Mouse (Mus musculus) layer of hippocampus, postnatal 36 days (tissue): ENCODE results near the gene Ctnnbl1. TPM values are rescaled to one million over a fixed set of nuclear protein-coding genes. Genes with fewer than 3 reads are reported as not detected.
A peak's percentile ranks its signal among the peaks of the same experiment; 100 is the strongest.

ENCODE experiments used
- DNase-seq, 2 experiments: peaks; one replicate each; pipeline ENCODE4 v3.0.0; 2022
- total RNA-seq, 2 experiments: library from RNA; stranded (reverse); gene quantifications; 2 replicates each; pipeline ENCODE4 v1.2.3; 2021

Ctnnbl1 gene
- total RNA-seq, 2 experiments from 2014 or later, result 30.6 to 33.0 TPM

DNA sequence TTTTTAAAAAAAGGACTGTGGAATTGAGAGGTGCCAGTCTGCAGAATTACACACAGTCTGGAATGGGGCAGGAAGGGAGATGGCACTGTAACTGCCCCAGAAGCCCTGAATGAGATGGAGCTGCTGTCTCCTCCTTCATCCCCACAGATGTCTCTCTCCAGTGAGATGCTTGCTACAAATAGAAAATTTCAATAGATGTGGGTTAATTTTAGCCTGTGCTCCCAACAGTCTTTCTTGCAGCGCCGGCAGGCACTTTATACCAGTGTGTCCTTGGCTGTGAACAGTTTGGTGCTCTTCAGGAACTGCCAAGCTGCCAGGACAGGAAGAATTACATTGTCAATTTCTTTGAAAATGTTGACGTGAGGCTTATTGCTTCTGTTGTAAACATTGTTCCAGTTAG, 86.3 kb downstream of the Ctnnbl1 start:
- no peak for DNase-seq

DNA sequence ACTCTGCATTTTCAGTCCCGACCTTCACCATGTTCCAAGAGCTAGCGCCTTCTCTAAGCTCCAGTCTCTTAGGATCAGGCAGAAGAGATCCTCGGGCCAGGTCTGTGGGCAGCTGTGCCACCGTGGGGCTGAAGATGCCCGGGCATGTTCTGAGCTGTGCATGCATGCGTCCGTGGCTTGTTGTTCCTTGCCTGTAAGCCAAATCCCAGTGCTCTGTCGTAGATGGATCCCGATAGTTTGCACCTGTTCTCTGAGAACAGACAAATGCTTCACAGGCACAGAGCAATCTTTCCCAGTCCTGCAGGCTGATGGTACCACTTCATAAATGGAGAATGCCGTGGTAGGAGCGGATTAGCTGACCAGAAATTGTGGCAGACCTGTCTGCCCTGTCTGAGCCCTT, 87.0 kb downstream of the Ctnnbl1 start:
- no peak for DNase-seq

DNA sequence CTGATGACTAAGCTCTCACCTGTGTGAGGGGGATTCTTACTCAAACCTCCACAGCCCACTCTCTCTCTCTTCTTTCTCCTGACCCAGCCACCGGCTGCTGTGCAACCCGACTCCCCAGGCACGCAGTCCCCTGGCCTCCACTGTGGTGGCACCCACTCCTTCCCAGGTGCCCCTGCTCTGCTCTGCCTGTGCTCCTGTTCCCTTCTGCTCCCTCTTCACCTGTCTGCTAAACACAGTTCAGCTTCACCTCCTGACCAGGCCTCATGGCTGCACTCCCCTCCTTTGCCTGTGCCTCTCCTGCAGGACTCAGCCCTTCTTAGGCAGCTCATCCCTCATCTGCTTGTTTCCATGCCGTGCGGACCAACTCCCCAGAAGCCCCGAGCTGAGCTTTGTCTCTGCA, 92.9 kb downstream of the Ctnnbl1 start:
- no peak for DNase-seq

DNA sequence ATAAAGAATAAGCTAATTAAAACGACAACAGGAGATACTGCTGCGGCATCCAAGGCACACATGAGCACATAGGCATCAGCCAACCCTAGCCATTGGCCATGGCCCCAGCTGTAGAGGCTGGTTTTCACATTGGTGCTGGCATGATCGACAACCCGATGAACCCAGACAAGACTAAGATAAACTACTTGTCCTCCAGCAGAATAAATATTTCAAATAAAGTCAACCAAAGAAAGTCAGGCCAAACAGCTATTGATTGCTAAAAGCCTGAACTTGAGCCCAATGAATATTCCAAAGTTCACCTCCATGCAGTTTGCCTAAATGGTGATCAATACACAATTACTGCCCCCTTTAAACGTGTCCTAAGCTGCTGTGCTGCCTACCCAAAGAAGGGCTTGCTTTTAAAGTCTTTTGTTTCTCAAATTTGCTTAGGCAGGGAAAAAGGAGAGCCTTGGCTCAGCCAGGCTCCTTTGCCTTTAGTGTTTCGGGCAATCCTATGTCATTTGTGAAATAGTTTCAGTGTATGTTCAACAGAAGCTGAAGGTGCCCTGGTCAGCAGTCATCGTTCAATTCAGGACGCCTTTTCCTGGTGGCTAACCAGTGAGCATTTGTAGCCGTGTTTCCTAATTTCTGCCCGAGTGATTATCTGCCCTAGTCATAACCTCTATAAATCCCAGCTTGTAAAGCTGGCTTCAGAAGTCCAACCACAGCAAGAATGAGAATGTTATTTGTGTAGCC, 93.6 kb downstream of the Ctnnbl1 start:
- DNase-seq, result no peak

DNA sequence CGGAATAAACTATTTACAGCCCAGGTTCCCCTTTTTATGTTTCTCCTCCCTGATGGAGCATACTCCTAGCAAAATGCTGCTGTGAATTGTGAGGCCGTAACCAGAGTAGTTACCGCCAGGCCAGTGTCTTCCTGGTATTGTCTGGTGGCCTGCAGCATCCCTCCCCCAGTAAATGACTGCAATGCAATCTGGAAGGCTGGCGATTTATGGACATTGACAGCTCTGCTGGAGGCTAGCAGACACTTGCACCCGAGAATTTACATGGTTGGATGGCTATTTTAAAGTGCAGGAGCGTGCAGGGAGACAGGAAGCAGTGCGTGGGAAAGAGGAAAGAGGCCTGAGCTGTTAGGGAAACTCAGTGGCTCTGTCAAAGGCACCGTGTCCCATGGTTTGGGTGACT, 99.8 kb downstream of the Ctnnbl1 start:
- DNase-seq, result no peak

DNA sequence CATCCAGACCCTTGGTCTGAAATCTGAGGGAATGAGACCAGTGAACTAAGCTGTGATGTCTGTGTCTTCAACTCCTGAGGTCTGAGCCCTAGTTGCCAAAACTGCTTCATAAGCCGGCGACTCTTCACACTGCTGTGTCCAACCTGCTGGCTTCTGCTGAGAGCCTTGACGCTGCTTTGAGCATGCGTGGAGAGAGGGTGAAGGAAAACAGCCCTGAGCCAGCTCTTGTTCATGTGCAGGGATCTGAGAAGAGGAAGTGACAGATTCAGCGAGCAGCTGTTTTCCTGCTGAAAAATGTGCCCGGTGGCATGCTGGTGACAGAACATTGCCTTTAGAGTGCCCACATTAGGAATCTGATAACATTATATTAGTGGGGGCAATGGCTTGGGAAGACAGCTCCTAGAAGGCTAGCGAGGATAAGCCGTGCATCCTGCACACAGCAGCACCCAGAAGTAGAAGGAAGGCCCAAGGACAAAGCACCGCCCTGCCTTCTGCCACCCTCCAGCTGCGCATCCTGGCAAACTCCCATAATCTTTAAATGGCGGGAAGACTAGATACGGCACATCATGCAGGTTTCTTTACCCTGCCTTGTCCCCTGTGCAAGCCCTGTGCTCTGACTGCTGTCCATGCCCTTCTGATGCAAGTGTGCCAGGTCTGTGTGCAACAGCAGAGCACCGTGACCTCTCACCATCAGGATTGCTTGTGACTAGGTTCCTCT, 101.2 kb downstream of the Ctnnbl1 start:
- DNase-seq, result peak; percentile 34 to 49

DNA sequence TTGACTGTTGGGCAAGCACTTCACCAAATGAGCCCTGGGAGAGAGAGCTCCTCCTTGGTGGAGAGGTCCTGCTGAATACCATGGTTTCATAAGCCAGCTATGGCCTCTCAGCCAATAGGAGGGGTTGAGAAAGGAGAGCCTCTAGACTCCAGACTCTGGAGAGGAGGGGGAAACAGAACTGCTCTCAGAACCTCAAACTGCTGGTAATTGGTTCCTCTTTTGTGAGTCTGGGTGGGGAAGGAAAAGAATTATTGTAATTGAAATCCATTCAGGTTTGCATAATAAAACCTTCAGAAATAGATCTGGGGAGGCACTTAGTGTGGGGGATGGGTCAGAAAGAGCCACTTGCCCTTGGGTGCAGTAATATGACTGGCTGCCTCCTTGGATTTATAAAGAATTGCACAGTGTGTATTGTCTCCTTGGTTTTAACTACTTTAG, 103.5 kb downstream of the Ctnnbl1 start:
- no peak for DNase-seq

DNA sequence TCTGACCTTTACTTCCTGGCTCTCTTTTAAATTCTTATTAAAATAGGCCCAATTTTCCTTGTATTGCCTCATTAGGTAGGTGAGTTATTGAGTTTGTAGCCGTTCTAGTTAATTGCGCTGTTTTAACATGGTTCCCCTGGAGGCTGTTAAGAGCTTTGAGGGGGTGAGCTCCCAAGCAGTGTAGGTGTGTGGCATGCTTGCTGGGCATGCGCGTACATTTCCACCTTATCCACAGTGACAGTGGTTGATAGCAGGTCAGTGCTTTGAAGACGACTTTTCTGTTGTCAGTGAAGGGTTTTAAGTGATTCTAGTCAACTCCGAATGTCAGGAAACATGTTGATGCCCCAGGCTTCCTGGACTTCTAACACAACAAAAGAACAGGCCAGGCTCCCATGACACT, 103.9 kb downstream of the Ctnnbl1 start:
- no peak for DNase-seq

DNA sequence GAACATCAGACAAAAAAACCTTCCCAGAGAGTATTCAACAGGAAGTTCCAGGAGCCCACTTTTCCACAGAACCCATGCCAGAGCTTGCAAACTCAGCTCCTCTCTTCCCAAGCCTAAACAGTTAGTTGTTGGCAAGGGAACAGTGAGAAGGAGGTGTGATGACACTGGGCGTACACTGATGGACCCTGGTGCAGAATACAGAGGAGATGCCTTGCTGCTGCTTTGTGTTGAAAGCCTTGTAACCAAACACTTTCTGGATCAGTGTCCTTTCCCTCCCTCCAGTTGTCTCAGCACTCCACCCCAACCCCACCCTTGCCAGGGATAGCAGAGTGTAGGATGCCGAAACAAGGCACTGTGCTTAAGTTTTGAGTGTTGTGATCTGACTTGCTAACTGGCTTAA, 107.5 kb downstream of the Ctnnbl1 start:
- no peak for DNase-seq

DNA sequence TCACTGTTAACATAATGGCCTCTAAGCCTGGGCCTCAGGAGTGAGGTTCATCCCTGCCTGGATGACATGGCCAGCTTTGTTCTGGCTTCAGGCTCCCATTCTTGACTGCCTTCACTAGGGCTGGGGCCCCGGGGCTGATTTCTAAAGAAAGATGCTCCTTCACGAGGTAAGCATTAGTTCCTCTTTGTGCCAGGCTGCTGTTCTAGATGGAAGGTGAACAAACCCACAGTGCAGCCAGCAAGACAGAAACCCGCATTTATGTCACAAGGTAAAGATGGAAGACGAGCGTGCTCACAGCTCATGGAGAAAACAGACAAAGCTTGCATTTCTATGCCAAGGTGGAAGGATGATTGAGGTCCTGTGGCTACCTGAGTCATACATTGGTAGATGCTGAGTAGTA, 108.6 kb downstream of the Ctnnbl1 start:
- no peak for DNase-seq

DNA sequence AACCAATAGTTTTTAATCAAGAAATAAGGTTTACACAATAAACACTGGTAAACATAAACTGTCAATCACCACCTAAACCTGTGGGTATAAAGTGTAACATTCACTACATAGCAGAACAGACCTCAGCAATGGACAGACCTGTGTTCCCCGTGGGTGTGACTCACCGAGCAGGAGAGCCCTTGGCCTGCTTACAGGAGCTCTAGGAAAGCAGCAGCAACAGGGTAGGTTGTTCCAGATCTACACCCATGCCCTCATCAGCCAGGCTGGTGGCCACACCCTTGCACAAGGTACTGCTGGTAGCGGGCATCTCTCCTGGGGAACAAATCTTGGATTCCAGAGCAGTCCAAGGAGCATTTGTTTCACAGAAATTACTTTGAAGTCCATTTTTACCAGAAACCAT, 115.9 kb downstream of the Ctnnbl1 start:
- DNase-seq, result no peak

DNA sequence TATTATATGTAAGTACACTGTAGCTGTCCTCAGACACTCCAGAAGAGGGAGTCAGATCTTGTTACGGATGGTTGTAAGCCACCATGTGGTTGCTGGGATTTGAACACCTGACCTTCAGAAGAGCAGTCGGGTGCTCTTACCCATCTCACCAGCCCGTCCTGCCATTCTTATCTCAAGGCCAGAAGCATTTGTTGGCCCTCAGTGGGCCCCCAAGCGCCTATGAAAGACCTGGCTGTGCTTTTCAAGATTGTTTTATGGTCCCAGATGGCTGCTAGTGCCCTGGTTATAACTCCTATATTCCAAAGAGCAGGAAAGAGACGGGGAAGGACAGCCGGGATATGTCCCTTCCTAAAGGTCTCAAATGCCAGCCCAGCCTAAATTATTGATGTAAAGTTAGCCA, 118.6 kb downstream of the Ctnnbl1 start:
- no peak for DNase-seq

DNA sequence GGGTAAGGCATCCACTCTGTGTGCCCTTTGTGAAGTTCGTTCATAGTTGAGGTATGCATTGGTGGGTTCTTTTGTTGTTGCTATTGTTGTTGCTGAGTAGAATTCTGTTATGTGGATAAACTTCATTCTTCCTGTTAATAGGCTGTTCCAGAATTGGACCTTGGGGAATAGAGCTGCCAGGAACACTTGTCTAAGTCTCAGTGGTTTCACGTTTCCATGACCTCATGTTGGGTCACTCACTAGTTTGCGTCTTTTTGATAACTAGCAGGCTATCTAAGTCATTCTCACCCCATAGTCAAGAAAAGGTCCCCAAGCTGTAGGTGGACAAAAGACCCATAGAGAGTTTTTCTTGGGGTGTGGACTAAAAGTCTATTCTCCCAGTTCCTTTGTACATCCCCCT, 120.3 kb downstream of the Ctnnbl1 start:
- DNase-seq, result no peak

DNA sequence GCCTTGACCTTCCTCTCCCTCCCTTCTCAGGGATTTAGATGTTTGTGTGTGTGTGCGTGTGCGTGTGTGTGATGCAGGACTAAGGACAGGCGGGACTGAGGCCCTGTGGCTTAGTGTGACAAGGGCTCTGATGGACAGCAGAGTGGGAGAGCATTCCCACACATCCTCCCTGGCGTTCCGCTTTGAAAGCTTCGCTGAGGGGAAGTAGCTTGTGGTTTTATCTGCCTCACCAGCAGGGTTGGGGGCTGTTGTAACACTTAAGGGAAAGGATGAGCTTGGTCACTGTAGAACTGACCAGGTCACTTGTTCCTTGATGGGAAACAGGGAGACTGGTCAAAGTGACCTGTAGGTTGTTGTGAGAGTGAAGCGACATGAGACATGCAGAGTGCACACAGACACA, 121.1 kb downstream of the Ctnnbl1 start:
- DNase-seq, result no peak

DNA sequence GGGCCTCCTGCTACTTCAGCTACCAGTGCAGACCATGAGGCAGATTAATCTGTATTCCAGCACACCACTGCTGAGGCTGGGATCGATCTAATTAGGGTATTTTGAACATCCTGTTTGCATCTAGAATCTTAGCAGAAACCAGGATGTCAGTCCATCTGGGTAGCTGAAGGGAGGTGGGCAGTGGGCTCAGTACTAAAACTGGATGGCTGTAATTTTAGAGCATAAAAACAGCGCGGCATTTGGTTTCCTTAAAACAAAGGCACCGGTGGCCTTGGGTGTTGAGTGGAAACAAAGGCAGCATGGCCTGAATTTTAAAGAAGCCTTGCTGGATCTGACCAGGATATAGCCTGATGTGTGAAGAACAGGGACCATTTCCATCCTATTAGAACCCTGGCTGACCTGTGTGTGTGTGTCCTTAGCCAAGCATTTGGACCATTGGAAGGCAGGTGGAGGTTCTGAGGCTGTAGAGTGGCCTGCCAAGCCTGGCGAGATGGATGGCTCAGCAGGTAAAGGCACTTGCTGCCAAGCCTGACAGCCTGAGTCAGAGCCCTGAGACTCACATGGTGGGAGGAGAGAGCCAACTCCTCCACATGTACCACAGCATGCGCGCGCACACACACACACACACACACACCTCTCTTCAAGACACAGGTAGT, 122.0 kb downstream of the Ctnnbl1 start:
- no peak for DNase-seq

DNA sequence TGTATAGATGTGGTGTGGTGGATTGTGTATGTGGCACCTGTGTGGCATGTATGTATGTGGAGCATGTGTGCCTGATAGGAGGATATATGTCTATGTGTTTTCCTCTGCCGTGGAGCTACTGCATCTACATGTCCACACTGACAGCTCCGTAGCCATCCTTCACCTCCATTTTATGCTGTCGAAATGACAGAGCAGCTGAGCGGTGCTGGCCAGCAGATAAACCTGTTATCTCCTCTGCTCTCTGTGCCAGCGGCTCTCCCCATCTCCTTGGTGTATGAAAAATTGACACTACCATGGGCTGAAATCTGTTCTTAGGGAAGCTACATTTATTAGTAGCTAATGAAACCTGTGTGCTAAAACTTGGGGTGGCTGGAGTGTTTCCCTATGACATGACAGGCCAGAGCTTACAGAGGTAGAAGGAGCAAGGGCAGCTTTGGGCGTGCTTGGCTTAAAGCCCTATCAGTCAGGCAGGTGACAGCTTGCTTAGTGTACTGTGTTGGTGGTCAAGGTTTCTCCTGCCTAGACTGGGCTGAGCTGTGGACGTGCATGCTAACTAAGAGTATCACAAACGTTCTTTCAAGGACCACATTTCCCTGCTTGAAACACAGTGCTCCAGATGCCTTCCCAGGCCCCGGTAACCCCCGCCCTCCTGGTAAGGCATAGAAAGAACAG, 124.2 kb downstream of the Ctnnbl1 start:
- no peak for DNase-seq

DNA sequence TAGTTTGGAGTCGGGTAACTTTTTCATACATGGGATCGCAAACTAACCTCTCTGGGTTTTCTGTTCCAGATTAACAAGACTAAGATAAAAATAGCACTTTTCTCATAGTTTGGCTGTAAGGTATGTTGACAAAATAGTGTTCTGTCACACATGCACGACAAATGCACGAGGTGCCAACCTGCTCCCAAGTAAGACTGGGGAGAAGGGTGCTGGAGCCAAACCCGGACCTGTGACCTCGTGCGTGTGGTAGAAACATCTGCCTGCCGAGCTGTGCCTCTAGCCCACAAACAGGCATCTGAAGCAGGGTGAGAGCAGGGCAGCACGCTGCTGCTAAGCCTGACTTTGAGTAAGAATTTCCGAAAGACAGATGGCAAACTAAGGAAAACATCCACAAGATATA, 125.1 kb downstream of the Ctnnbl1 start:
- no peak for DNase-seq

DNA sequence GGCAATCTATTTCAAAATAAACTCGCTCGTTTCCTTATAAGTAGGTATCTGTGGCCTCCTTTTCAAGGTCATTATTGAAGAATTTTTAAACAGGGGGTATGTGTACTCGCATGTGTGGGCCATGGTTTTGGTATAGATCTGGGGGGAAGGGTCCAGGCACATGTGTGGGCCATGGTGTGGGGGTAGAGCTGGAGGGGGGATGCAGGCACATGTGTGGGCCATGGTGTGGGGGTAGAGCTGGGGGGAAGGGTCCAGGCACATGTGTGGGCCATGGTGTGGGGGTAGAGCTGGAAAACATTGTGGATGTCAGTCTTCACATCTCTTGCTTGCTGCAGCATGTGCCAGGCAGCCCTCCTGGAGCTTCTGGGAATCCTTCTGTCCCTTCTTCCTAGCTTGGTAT, 129.9 kb downstream of the Ctnnbl1 start:
- DNase-seq, result no peak

DNA sequence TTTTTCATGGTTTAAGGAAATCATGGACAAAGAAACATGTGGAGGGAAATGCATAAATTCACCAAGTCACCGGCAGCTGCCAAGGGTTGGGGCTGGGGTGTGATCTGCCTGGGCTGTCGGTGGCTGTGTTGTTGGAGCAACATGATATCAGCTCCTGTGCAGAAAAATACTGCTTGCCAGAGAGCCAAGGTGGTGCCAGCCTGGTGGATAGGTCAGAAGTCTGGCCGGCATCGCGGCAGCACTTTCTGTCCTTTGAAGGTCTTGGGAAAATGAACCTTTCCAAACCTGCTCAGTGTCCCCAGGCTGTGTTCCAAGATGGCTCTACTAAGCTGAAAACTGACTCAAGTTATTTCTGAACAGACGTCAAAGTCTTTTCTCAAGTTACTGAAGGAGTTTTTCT, 133.0 kb downstream of the Ctnnbl1 start:
- no peak for DNase-seq

DNA sequence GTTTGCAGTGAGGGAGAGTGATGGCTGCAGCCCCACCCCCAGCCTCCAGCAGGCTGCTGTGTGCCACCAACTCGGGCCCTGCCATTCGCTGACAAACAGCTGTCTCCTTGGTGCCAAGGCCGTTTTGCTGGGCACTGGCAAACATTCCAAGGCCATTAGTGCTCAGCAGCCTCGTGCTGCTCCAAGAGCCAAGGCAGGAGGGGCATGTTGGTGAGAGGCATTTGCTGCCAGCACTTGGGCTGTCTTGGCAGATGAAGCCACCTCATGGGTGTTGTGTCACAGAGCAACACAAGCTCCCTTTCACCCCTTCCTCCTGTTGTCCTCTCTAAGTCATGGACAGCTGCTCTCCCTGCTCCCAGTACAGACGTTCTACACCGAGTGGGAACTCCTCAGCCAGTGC, 136.0 kb downstream of the Ctnnbl1 start:
- DNase-seq, result peak; percentile 37 to 63

DNA sequence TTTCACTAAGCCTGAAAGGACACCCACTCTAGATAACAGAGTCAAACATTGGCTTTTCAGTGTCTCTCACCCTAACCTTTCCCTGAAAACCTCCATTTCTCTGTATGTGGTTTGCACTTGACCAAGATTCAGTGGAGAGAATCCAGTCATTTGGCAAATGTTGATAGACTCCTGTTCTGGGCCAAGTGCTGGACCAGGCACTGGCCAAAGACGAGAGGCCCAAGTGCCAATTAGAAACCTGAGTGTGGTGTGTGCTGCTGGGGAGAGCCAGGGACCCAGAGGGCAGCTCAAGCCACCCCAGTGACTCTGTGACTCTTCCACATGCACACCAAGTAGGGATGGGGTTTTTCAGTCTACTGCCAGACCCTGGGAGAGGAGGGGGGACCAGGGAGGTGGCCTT, 136.5 kb downstream of the Ctnnbl1 start:
- no peak for DNase-seq

DNA sequence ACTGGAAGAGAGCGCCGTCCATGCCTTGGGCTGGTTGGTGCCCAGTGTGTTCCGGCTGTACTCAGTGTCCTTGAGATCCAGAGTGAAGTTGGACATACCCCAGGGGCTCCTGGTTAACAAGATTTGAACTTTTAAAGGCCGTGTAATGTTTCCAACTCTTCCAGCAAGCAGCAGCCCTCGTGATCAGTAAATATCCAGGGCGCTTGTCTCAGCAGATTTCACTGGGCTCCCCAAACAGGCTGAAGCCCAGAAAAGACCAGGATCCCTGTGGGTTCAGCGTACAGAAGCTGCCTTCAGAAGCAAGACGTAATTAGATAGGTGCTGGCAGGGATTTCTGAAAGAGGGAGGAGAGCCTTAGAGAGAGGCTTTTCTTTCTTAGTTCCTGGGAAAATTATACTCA, 137.9 kb downstream of the Ctnnbl1 start:
- DNase-seq, result no peak

DNA sequence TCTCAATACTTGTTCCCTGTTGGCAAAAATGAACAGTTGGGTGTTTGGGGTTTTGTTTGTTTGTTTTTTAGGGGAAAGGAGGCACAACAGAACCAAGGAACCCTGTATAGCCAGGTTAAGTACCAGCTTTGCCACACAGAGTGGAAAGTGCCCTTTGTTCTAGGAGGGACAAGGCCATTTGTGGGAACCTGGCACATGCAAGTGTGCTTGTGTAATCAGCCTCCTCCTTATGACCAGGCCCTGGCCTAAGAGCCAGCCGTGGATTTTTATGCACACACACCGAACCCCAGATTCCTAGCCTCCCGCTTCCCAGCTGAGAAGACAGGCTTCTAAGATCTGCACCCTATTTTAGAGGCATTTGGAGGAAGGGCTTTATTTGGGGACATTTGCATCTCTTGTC, 140.2 kb downstream of the Ctnnbl1 start:
- no peak for DNase-seq
